Mouse (Mus musculus) kidney, adult 2 months (tissue): ENCODE measurements around the gene Slco2b1.

Experiments used
- CTCF ChIP-seq: fragments of 200-500 bp; conservative IDR thresholded peaks from 2 replicates; pipeline ENCODE4 v1.5.1; 2011; ENCODE audit warnings: low read depth, mild to moderate bottlenecking, control low read depth, low read length, moderate library complexity, mixed read lengths; ENCODE audit not compliant: insufficient read depth, insufficient read length
- POLR2A ChIP-seq: fragments of 200-500 bp; IDR thresholded peaks from one replicate; pipeline ENCODE4 v1.6.1; 2011; ENCODE audit warnings: low read depth, low read length, control low read depth

DNA sequence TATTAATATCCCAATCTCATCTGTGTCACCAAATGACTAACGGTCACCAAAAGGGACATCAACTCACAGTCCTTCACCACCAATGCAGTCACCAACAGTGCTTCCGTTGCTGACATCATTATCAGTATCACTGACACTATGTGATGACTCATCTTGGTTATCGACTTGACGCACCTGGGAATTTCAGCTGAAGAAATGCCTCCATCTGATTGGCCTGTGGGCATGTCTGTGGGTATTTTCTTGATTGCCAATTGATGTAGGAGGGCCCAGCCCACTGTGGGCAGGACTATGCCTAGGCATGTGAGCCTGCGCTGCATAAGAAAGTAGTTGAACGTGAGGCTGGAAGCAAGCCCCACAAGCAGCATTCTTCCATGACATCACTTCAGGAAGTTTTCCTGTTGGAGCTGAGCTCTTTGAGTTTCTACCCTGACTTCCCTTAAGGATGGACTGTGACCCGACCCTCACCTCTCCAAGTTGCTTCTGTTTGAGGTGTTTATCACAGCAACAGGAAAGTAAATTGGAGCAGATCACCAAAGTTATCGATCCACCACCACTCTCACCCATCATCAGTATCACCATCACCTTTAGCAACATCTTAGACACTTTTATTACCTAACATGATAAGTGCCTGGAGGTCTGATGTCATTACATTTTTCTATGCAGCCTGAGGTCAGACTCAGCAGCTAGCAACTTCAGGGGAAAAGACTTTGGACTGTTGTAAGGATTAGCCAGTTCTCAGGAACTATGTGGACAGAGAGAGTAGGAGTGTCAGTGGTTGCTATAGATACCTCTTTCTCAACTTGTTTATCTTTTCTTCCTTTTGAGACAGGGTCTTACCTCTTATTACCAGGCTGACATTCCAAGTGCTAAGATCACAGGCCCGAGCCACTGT lies 39.4 kb downstream of the Slco2b1 start:
- TF ChIP-seq POLR2A (no peak), CTCF (no peak)
